Mouse (Mus musculus): ENCODE data around the gene Xdh. TPM values are rescaled to one million over a fixed set of nuclear protein-coding genes. Genes with fewer than 3 reads are reported as not detected.

Xdh gene
- polyA plus RNA-seq (2017; shearing (Covaris generic)) = 41.6 TPM

GRCm38 (mm10) chr17:73950062-73950735 is at the start of gene Xdh:
Xdh (minus strand) TSS chr17:73950196.

Other genes with a start within 250 kb of the Xdh start
- 0.39 TPM for gene Galnt14, start 239.7 kb downstream of the Xdh start, polyA plus RNA-seq (2017; shearing (Covaris generic))
- gene Ehd3, start 146.1 kb downstream of the Xdh start, polyA plus RNA-seq (2017; shearing (Covaris generic)) = 231 TPM
- gene Srd5a2, start 97.7 kb upstream of the Xdh start, polyA plus RNA-seq (2017; shearing (Covaris generic)) = not detected